Mouse (Mus musculus) heart, embryonic 15.5 days (tissue): ENCODE results near the gene Vgll3. TPM values are rescaled to one million over a fixed set of nuclear protein-coding genes. Genes with fewer than 3 reads are reported as not detected.

ENCODE experiments used
- ATAC-seq: fragments of 200-750 bp; cut with Nextera tagmentation; replicated peaks from 2 replicates; pipeline ENCODE4 v1.8.0; 2017; ENCODE audit warnings: low read depth, moderate TSS enrichment; ENCODE audit not compliant: insufficient number of reproducible peaks, insufficient read depth, low FRiP score
- H3K27ac ChIP-seq: fragments of 300-500 bp; sonication (generic); 2 replicates; pipeline ENCODE4 v1.5.1; 2015; ENCODE audit warnings: mild to moderate bottlenecking, inconsistent platforms
- H3K27me3 ChIP-seq: fragments of 300-500 bp; sonication (generic); 2 replicates; pipeline ENCODE4 v1.6.1; 2015; ENCODE audit warnings: inconsistent platforms
- H3K36me3 ChIP-seq: fragments of 300-500 bp; sonication (generic); 2 replicates; pipeline ENCODE4 v1.6.1; 2015; ENCODE audit warnings: mild to moderate bottlenecking, inconsistent platforms
- H3K4me1 ChIP-seq: fragments of 300-500 bp; sonication (generic); replicated peaks from 2 replicates; pipeline ENCODE4 v1.6.1; 2015; ENCODE audit warnings: inconsistent platforms
- H3K4me2 ChIP-seq: fragments of 300-500 bp; sonication (generic); 2 replicates; pipeline ENCODE4 v1.6.1; 2015; ENCODE audit warnings: inconsistent platforms, mild to moderate bottlenecking, moderate library complexity
- H3K4me3 ChIP-seq: fragments of 300-500 bp; sonication (generic); 2 replicates; pipeline ENCODE4 v1.5.1; 2015; ENCODE audit warnings: mild to moderate bottlenecking, inconsistent platforms
- H3K9ac ChIP-seq: fragments of 300-500 bp; sonication (generic); 2 replicates; pipeline ENCODE4 v1.6.1; 2015; ENCODE audit warnings: mild to moderate bottlenecking, inconsistent platforms
- H3K9me3 ChIP-seq: fragments of 300-500 bp; sonication (generic); replicated peaks from 2 replicates; pipeline ENCODE4 v1.6.1; 2016; ENCODE audit warnings: inconsistent platforms
- WGBS: fragments of 180-500 bp; shearing (Covaris S2); methylation state at CpG from one replicate; pipeline ENCODE4 v1.1.7; 2015; ENCODE audit warnings: mixed read lengths; 5-methylcytosine and 5-hydroxymethylcytosine counted together
- polyA plus RNA-seq: library from polyadenylated mRNA; unstranded; fragments of >200 nt; fragmentation: Nextera tagmentation; extraction: Ambion mirVana; gene quantifications from 2 replicates; pipeline ENCODE4 v1.2.1, GENCODE M21; 2015

The Vgll3 gene
- polyA plus RNA-seq, 1 experiment from 2014 or later = 2.3 TPM

DNA sequence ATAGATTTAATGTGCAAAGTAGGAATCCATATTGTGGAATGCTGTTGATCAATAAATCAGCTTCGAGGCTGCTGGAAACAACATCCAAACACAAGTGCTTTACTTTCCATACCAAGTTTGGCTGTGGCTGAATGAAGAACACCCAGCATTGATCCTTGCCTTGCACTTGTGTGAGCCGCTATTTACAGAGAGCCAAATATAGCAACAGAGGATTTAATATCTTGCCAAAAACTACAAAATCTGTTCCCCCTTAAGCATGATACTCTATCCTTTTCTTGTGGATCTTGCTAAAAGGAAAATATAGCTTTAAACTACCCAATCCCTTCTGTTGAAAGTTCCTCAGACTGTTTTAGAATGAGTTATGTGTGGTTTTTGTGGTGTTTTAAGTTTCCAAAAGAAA, 52.9 kb downstream of the Vgll3 start:
- no peaks in the 10 kb centered on the region for H3K36me3 ChIP-seq
- H3K27ac ChIP-seq = no peak overlapping the region
- H3K4me1 ChIP-seq = no peaks in the 10 kb centered on the region
- no peak overlapping the region for H3K4me2 ChIP-seq
- H3K9ac ChIP-seq = no peak overlapping the region
- no peaks in the 10 kb centered on the region for H3K9me3 ChIP-seq
- no peak for ATAC-seq
- no peak overlapping the region for H3K4me3 ChIP-seq
- H3K27me3 ChIP-seq = no peaks in the 10 kb centered on the region
- WGBS = 45% methylated on average over 2 of the region's 2 CpGs

- no peak overlapping the region for H3K4me3 ChIP-seq
- no peaks in the 10 kb centered on the region for H3K4me1 ChIP-seq
- ATAC-seq = no peak
- 59% methylated on average over 2 of the region's 2 CpGs for WGBS
- no peaks in the 10 kb centered on the region for H3K36me3 ChIP-seq
- no peak overlapping the region for H3K9ac ChIP-seq
- H3K27me3 ChIP-seq = no peaks in the 10 kb centered on the region
- H3K27ac ChIP-seq = no peak overlapping the region
- H3K9me3 ChIP-seq = no peaks in the 10 kb centered on the region
- no peak overlapping the region for H3K4me2 ChIP-seq
These were observed 53.9 kb downstream of the Vgll3 start for GRCm38 (mm10) chr16:65868933-65869332.

DNA sequence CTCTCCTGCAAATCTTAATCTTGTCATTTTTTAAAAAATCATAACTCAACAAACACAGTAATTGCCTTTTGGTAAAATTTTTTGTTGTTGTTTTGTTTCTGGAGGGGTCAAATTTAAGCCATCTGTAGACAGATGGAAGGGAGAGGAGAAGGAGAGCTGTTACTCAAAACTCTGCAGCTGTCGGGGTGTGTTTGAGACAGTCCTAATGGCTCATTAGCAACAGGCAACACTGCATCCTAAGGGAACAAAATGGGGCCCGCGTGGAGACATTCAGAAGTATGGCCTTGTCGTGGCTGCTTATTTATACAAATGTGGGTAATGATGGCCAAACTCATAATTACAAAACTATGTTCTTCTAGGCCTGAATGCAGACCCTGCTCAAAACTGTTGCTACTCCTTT, 73.9 kb downstream of the Vgll3 start:
- Histone ChIP-seq H3K9ac (no peak overlapping the region), H3K9me3 (no peaks in the 10 kb centered on the region), H3K27me3 (no peaks in the 10 kb centered on the region), H3K4me3 (no peak overlapping the region), H3K4me1 (no peaks in the 10 kb centered on the region), H3K4me2 (no peak overlapping the region), H3K36me3 (no peaks in the 10 kb centered on the region), H3K27ac (no peak overlapping the region)
- 75% methylated on average over 4 of the region's 4 CpGs for WGBS
- no peak for ATAC-seq
